Mouse (Mus musculus) liver, embryonic 12.5 days (tissue): Measurements from ENCODE around the gene Gm10974. TPM values are rescaled to one million over a fixed set of nuclear protein-coding genes. Genes with fewer than 3 reads are reported as not detected.

Source experiments
- ATAC-seq: fragments of 200-750 bp; cut with Nextera tagmentation; 2 replicates; pipeline ENCODE4 v1.8.0; 2017; ENCODE audit warnings: moderate number of reproducible peaks, mild to moderate bottlenecking, moderate library complexity
- H3K27ac ChIP-seq: fragments of 300-500 bp; sonication (generic); 2 replicates; pipeline ENCODE4 v1.5.1; 2016; ENCODE audit warnings: mild to moderate bottlenecking
- H3K27me3 ChIP-seq: fragments of 300-500 bp; sonication (generic); replicated peaks from 2 replicates; pipeline ENCODE4 v1.6.1; 2016; ENCODE audit warnings: mild to moderate bottlenecking, moderate library complexity
- H3K36me3 ChIP-seq: fragments of 300-500 bp; sonication (generic); 2 replicates; pipeline ENCODE4 v1.6.1; 2016; ENCODE audit warnings: mild to moderate bottlenecking, moderate library complexity
- H3K4me1 ChIP-seq: fragments of 300-500 bp; sonication (generic); 2 replicates; pipeline ENCODE4 v1.6.1; 2016
- H3K4me2 ChIP-seq: fragments of 300-500 bp; sonication (generic); 2 replicates; pipeline ENCODE4 v1.6.1; 2016; ENCODE audit warnings: mild to moderate bottlenecking, moderate library complexity
- H3K4me3 ChIP-seq: fragments of 300-500 bp; sonication (generic); 2 replicates; pipeline ENCODE4 v1.5.1; 2016; ENCODE audit warnings: mild to moderate bottlenecking, moderate library complexity
- H3K9ac ChIP-seq: fragments of 300-500 bp; sonication (generic); 2 replicates; pipeline ENCODE4 v1.6.1; 2016; ENCODE audit warnings: mild to moderate bottlenecking, moderate library complexity
- H3K9me3 ChIP-seq: fragments of 300-500 bp; sonication (generic); replicated peaks from 2 replicates; pipeline ENCODE4 v1.6.1; 2016; ENCODE audit warnings: mild to moderate bottlenecking, moderate library complexity
- WGBS: fragments of 180-500 bp; shearing (Covaris S2); methylation state at CpG from one replicate; pipeline ENCODE4 v1.1.7; 2016; ENCODE audit not compliant: insufficient replicate concordance; 5-methylcytosine and 5-hydroxymethylcytosine counted together
- microRNA-seq: library from miRNA; unstranded; fragments of <30 nt; microRNA quantifications from one replicate; pipeline ENCODE4, GENCODE M21; 2017
- polyA plus RNA-seq: library from polyadenylated mRNA; unstranded; fragments of >200 nt; fragmentation: Nextera tagmentation; extraction: Ambion mirVana; gene quantifications from 2 replicates; pipeline ENCODE4 v1.2.1, GENCODE M21; 2016

The Gm10974 gene
- polyA plus RNA-seq, 1 experiment from 2014 or later: not detected

DNA sequence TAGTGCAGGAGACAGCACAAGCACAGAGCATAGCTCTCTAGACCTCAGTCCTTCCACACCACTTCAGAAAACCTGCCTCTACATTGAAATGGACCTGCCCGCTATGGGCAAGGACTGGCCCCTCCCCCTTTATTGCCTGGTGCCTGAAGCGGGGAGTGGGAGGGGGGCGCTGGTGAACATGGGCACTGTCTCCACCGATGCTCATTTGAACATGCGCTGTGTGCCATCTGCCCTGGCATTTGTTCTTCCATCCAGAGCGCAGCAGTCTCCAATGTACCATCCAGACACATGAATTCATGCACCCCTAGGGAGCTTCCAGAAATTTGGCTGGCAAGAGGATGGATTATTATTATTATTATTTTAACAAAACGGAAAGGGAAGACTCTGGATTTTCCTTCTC is 47.4 kb downstream of the Gm10974 start:
- H3K4me2 ChIP-seq: no peak overlapping the region
- 78% methylated on average over 7 of the region's 7 CpGs for WGBS
- H3K36me3 ChIP-seq: no peaks in the 10 kb centered on the region
- ATAC-seq: no peak
- no peak overlapping the region for H3K4me3 ChIP-seq
- no peak overlapping the region for H3K27ac ChIP-seq
- no peak overlapping the region for H3K9ac ChIP-seq
- H3K4me1 ChIP-seq: no peaks in the 10 kb centered on the region
- no peaks in the 10 kb centered on the region for H3K9me3 ChIP-seq
- H3K27me3 ChIP-seq: peaks cover 14% of the 10 kb centered on the region

DNA sequence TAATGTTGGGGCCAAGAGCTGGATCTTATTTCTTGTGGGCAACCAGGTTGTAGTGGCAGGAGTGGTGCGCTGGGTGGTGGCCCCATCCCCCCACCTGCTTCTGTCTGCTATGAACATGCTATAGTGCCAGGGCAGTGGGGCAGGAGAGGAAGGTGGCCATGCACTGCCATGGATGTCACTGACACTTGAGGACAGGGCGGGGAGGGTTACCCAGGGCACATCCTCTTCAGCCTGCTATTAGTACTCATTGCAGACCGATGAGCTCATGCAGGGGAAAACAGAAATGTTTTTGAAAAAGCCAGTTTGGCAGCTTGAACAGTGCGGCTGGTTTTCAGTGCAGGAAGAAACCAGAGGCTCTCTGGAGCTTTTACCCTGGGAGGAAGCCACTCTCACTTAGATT is 51.1 kb downstream of the Gm10974 start:
- no peak overlapping the region for H3K4me2 ChIP-seq
- WGBS: 69% methylated on average over 4 of the region's 4 CpGs
- no peaks in the 10 kb centered on the region for H3K9me3 ChIP-seq
- no peak overlapping the region for H3K4me3 ChIP-seq
- ATAC-seq: no peak
- no peaks in the 10 kb centered on the region for H3K36me3 ChIP-seq
- no peaks in the 10 kb centered on the region for H3K4me1 ChIP-seq
- no peak overlapping the region for H3K9ac ChIP-seq
- H3K27ac ChIP-seq: no peak overlapping the region
- H3K27me3 ChIP-seq: peaks cover 15% of the 10 kb centered on the region; the same call in 1 of the 2 replicates

DNA sequence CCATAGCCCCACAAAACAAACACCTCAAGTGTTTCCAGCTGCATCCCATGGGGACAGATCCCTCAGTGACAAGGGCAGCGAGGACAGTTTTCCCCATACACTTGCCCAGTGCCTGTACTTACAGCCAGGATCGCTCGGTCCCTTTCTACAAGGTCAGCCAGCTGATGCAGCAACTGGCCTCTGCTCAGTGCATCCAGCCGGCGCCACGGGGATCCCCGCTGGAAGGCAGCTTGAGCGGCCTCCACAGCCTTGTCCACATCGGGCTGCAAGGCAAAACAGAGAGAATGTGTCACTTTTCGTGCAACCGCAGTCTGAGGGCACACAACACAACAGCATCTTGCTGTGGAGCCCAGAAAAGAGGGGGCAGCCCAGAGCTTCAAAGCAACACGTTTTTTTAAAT is 53.3 kb downstream of the Gm10974 start:
- 52% methylated on average over 12 of the region's 12 CpGs for WGBS
- H3K36me3 ChIP-seq: no peaks in the 10 kb centered on the region
- H3K27me3 ChIP-seq: peaks cover 13% of the 10 kb centered on the region
- H3K9me3 ChIP-seq: no peaks in the 10 kb centered on the region
- no peak overlapping the region for H3K27ac ChIP-seq
- no peak overlapping the region for H3K4me2 ChIP-seq
- ATAC-seq: no peak
- no peaks in the 10 kb centered on the region for H3K4me1 ChIP-seq
- H3K9ac ChIP-seq: no peak overlapping the region
- H3K4me3 ChIP-seq: no peak overlapping the region

DNA sequence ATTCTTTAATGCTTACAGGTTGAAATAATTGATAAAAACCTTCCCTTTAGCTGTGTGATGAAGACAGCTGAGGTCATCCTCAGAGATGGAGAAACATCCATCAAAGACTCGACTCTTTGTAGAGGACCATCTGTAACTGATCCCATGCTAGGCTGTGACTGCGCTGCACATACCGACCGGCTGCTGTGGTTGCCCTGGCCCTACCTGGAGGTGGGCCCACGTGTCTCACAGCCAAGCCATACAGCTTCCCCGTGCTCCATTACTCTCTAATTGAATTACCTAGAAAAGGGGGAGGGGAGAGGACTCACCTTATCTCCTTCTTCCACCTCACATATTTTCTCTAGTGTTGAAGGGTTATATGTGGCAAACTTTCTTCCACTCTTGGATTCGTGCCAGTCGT is 56.2 kb downstream of the Gm10974 start:
- Histone ChIP-seq H3K9ac (no peak overlapping the region), H3K27me3 (peaks cover 42% of the 10 kb centered on the region), H3K9me3 (no peaks in the 10 kb centered on the region), H3K4me3 (no peak overlapping the region), H3K36me3 (no peaks in the 10 kb centered on the region), H3K4me2 (no peak overlapping the region), H3K4me1 (peaks cover 3% of the 10 kb centered on the region; the same call in 1 of the 2 replicates), H3K27ac (no peak overlapping the region)
- WGBS: 55% methylated on average over 8 of the region's 8 CpGs
- ATAC-seq: no peak

DNA sequence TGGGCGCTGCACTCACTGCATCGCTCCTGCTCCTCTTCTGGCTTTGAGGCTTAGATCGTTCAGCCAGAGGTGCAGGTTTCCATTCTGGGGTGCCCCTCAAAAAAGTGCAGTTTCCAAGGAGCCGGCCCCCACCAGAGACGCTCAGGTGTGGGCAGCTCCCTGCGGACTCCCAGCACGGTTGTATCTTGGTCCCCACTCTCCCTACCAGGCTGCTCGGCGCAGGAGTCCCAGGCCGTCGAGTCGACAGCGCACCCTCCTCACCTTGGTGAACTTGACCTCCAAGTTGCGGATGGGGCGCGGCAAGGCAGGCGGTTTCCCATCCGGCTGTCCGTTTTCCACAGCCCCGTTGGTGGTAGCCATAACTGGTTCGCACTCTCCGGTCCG is 61.3 kb downstream of the Gm10974 start:
- Histone ChIP-seq H3K4me1 (peaks cover 9% of the 10 kb centered on the region; the same call in 1 of the 2 replicates), H3K27ac (no peak overlapping the region), H3K9me3 (no peaks in the 10 kb centered on the region), H3K4me3 (peak overlapping the region; percentile 41), H3K4me2 (peak overlapping the region; percentile 61), H3K9ac (no peak overlapping the region), H3K27me3 (peaks cover 69% of the 10 kb centered on the region), H3K36me3 (no peaks in the 10 kb centered on the region)
- peak; percentile 24; the same call in 1 of the 2 replicates for ATAC-seq
- 3% methylated on average over 23 of the region's 23 CpGs for WGBS

DNA sequence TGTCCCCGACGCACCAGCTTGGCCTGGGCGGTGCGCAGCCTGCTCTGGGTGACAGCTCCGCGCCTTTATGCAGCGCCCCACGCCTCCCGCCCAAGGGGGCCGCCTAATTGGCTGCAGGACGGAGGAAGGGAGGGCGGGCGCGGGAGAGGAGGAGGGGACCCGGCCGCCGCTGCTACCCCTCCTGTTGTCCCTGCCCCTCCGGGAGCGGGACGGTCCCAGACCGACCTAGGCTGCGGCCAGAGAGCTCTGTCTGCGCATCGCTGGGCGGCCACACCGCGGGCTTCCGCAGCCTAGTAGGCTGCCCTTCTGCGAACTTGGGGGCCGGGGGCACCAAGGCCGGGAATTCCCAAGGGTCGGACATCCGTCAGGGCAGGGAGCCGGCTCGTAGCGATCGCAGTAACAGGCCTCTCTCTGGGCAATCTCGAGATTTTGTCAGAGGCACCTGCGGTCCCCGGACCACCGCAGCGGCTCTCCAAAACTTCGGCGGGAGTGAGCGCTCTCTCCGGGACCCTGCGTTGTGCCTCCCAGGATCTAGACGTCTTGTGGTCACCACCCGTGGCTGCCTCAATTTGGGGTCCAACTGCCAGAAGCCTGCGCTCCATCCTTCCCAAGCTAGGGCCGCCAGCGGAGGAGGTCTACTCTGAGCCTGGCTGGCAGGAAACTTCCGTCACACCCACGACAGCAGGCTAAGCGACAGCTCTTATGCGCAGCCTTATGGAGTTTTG is 61.9 kb downstream of the Gm10974 start, which contains the start of gene Aldh1a3:
TSS of gene Aldh1a3 (minus strand) at position 81 of the 725 bp plus-strand sequence.
- H3K4me2 ChIP-seq: peak within 1 kb of the TSS; percentile 61

DNA sequence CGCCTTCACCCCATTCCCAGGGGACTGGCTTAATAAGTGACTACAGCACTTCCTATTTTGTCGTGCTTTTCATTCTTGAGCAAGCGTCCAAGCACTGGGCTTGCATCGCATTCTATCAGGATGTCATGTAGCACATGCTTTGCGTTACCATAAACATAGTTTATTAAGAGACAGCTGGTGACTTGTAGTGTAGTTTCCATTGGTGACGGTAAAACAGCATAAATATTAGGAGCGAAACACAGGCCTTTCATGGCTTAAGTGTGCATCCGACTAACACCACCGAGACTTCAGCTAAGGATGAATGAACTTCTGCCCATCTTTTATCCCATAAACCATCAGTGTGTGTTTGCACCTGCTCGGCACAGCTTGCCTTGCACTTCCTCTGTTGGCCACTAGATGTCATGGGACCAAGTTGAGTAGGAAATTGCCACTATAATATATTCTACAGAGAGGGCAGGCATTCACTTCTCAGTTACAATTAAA is 68.8 kb downstream of the Gm10974 start:
- Histone ChIP-seq H3K4me3 (no peak overlapping the region), H3K36me3 (no peaks in the 10 kb centered on the region), H3K9ac (no peak overlapping the region), H3K27me3 (peaks cover 13% of the 10 kb centered on the region), H3K9me3 (no peaks in the 10 kb centered on the region), H3K4me1 (no peaks in the 10 kb centered on the region), H3K4me2 (no peak overlapping the region), H3K27ac (no peak overlapping the region)
- ATAC-seq: no peak
- 40% methylated on average over 10 of the region's 10 CpGs for WGBS

More for the DNA sequence above, 61.9 kb downstream of the Gm10974 start, which contains the start of gene Aldh1a3:
- H3K9ac ChIP-seq: no peak within 1 kb of the TSS
- peaks cover 9% of the 10 kb centered on the region; the same call in 1 of the 2 replicates for H3K4me1 ChIP-seq
- ATAC-seq: peak; percentile 65
- no peak within 1 kb of the TSS for H3K27ac ChIP-seq
- H3K36me3 ChIP-seq: no peaks in the 10 kb centered on the region
- peak within 1 kb of the TSS; percentile 41 for H3K4me3 ChIP-seq
- under 1% methylated on average over 55 of the region's 56 CpGs for WGBS
- H3K9me3 ChIP-seq: no peaks in the 10 kb centered on the region
- H3K27me3 ChIP-seq: peaks cover 71% of the 10 kb centered on the region

Small RNA genes lying within 50 kb of the gene (microRNA-seq; reads per million reads assigned to microRNA genes)
- not detected for gene Mir7057

Other genes with a start within 250 kb of the Gm10974 start
- gene Lrrk1, start 22.4 kb downstream of the Gm10974 start, polyA plus RNA-seq: 6.3 and 7.1 TPM in 2 replicates
- 1.9 and 2.0 TPM in 2 replicates for gene Aldh1a3, start 61.6 kb downstream of the Gm10974 start, polyA plus RNA-seq